Mouse (Mus musculus): Measurements from ENCODE around the gene Gm4201. TPM values are rescaled to one million over a fixed set of nuclear protein-coding genes. Genes with fewer than 3 reads are reported as not detected.

The Gm4201 gene
- total RNA-seq (2023) = not detected

DNA sequence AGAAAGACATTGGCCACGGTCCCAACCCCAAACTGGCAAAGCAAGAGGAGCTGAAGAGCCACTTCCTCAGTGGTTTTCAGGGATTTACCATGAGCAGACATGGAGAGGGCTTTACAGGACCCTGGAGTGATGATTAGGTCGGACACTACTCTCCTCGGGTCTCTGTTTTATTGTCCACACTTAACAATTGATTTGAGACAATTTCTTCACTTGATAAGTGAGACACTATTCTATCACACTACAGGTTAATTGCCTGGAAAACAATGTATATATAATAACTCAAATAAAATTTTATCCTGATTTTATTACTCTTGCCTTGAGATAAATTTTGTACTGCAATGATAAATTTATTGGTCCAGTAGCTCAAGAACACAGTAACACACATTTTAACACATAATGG lies at the start of gene Gm4201:
Gm4201 (minus strand) TSS at position 101 of the 400 bp plus-strand sequence.

DNA sequence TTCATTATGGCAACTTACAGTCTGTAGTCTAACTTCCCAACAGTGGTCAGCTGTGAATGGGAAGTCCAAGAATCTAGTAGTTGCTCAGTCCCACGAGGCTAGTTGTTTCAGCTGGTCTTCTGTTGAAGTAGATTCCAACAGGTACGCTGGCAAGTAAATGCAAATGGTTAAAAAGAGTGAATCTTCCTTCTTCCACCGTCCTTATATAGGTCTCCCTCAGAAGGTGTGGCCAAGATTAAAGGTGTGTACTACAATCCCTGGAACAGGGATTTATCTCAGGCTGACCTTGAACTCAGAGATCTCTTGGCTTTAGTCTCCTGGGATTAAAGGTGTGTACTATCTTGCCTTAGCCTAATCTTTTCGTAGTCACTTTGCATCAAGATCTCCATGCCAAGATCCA lies 22.9 kb upstream of the Gm4201 start, which contains the start of gene Gm4565:
Gm4565 (minus strand) TSS at position 101 of the 400 bp plus-strand sequence.

DNA sequence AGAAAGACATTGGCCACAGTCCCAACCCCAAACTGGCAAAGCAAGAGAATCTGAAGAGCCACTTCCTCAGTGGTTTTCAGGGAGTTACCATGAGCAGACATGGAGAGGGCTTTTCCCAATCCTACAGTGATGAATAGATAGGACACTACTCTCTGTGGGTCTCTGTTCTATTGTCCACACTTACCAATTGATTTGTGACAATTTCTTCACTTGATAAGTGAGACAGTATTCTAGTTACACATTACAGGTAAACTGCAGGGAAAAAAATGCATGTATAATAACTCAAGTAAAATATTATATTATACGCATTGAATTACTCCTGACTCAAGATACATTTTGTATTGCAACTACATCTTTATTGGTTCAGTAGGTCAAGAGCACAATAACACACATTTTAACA lies 30.4 kb downstream of the Gm4201 start, which contains the start of gene Gm8677:
Gm8677 (minus strand) TSS at position 101 of the 400 bp plus-strand sequence.

DNA sequence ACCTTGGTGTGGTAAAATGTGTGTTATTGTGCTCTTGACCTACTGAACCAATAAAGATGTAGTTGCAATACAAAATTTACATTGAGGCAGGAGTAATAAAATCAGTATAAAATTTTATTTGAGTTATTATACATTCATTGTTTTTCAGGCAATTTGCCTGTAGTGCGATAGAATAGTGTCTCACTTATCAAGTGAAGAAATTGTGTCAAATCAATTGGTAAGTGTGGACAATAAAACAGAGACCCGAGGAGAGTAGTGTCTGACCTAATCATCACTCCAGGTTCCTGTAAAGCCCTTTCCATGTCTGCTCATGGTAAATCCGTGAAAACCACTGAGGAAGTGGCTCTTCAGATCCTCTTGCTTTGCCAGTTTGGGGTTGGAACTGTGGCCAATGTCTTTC lies 42.5 kb downstream of the Gm4201 start, which contains the start of gene Vmn1r152:
Vmn1r152 (plus strand) TSS at position 301 of the 400 bp plus-strand sequence.

Other genes starting within 250 kb of the Gm4201 start
- not detected for gene Gm4187, start 235.6 kb downstream of the Gm4201 start, total RNA-seq (2023)
- not detected for gene Gm8660, start 194.3 kb downstream of the Gm4201 start, total RNA-seq (2023)
- gene Vmn1r148, start 151.8 kb downstream of the Gm4201 start, total RNA-seq (2023) = not detected
- not detected for gene Vmn1r149, start 127.1 kb downstream of the Gm4201 start, total RNA-seq (2023)
- not detected for gene Gm10665, start 101.3 kb downstream of the Gm4201 start, total RNA-seq (2023)
- not detected for gene Vmn1r151, start 65.7 kb downstream of the Gm4201 start, total RNA-seq (2023)
- not detected for gene Vmn1r152, start 42.4 kb downstream of the Gm4201 start, total RNA-seq (2023)
- not detected for gene Gm8677, start 30.5 kb downstream of the Gm4201 start, total RNA-seq (2023)
- not detected for gene Gm4565, start 22.8 kb upstream of the Gm4201 start, total RNA-seq (2023)
- not detected for gene Vmn1r155, start 92.7 kb upstream of the Gm4201 start, total RNA-seq (2023)
- not detected for gene Gm8693, start 127.0 kb upstream of the Gm4201 start, total RNA-seq (2023)
- not detected for gene Gm4567, start 154.4 kb upstream of the Gm4201 start, total RNA-seq (2023)
- gene Vmn1r157, start 196.4 kb upstream of the Gm4201 start, total RNA-seq (2023) = not detected
- not detected for gene Vmn1r158, start 225.4 kb upstream of the Gm4201 start, total RNA-seq (2023)